Mouse (Mus musculus) liver, embryonic 14.5 days (tissue): ENCODE measurements around the gene Cct8l1.

Experiments used
- CTCF ChIP-seq: IDR thresholded peaks from 2 replicates; pipeline ENCODE4 v1.5.1; 2016; ENCODE audit warnings: antibody characterized with exemption, low read depth, control low read depth
- EP300 ChIP-seq: IDR thresholded peaks from 2 replicates; pipeline ENCODE4 v1.6.1; 2016; ENCODE audit warnings: antibody characterized with exemption, low read depth

GRCm38 (mm10) chr5:25530629-25531028, 14.8 kb downstream of the Cct8l1 start:
- no peak for TF ChIP-seq CTCF
- TF ChIP-seq EP300 = no peak
